Mouse (Mus musculus): ENCODE data around the gene Wipf2. TPM values are rescaled to one million over a fixed set of nuclear protein-coding genes. Genes with fewer than 3 reads are reported as not detected.

The Wipf2 gene
- total RNA-seq, 2 experiments from 2014 or later = 6.1 to 6.6 TPM

DNA sequence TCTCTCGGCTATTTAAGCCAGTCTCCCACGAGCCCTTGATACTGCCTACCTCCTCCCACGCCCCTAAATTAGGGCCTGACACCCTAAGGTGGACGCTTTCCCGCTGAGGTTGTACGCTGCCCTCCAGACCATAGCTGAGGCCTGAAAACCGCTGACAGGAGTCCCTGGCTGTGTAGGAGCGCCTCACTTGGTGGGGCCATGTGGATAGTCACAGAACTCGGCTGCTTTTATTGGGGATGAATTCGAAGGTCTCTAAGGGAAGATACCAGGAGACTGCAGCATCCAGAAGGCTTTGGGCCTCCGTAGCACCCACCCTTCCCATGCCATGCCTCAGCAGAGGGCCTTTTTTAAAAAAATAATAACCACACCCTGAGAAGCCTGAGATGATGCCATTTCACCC is 25.5 kb upstream of the Wipf2 start:
- H3K4me3 ChIP-seq = no peak overlapping the region
- no peak for DNase-seq
- no peak overlapping the region for H3K27ac ChIP-seq
- intact Hi-C loops (cut with DNase I) = no loop called here
- no peak for TF ChIP-seq CTCF (IDR thresholded peaks at IDR 0.05)

- no peak for DNase-seq
- intact Hi-C loops (cut with DNase I) = no loop called here
- Histone ChIP-seq H3K4me3 (no peak overlapping the region), H3K27ac (no peak overlapping the region)
- TF ChIP-seq CTCF (IDR thresholded peaks at IDR 0.05) = no peak
Observed at GRCm38 (mm10) chr11:98838512-98838911, 24.9 kb upstream of the Wipf2 start.

GRCm38 (mm10) chr11:98839402-98839801 is 24.0 kb upstream of the Wipf2 start:
- DNase-seq = peak; percentile 27
- TF ChIP-seq CTCF (IDR thresholded peaks at IDR 0.05) = no peak
- intact Hi-C loops (cut with DNase I) = no loop called here
- Histone ChIP-seq H3K27ac (no peak overlapping the region), H3K4me3 (no peak overlapping the region)

GRCm38 (mm10) chr11:98839897-98840296 is 23.5 kb upstream of the Wipf2 start:
- Histone ChIP-seq H3K4me3 (no peak overlapping the region), H3K27ac (no peak overlapping the region)
- DNase-seq = no peak
- no peak for TF ChIP-seq CTCF (IDR thresholded peaks at IDR 0.05)
- intact Hi-C loops (cut with DNase I) = no loop called here

DNA sequence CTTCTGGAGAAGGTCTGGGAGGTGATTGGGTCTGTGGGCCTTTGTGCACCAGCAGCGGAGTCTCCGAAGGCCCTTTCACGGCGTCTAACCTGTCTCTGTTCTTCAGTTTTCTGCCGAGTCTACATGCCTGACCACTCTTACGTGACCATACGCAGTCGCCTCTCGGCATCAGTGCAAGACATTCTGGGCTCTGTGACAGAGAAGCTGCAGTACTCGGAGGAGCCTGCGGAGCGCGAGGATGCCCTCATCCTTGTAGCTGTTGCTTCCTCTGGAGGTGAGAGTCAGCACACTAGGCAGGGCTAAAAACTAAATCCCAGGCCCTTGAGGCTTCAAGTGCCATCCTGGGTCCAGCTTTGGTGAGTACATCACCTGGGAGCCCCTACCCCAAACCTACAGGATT is 17.4 kb upstream of the Wipf2 start:
- DNase-seq = no peak
- Histone ChIP-seq H3K4me3 (no peak overlapping the region), H3K27ac (no peak overlapping the region)
- TF ChIP-seq CTCF (IDR thresholded peaks at IDR 0.05) = no peak
- intact Hi-C loops (cut with DNase I) = no loop called here

DNA sequence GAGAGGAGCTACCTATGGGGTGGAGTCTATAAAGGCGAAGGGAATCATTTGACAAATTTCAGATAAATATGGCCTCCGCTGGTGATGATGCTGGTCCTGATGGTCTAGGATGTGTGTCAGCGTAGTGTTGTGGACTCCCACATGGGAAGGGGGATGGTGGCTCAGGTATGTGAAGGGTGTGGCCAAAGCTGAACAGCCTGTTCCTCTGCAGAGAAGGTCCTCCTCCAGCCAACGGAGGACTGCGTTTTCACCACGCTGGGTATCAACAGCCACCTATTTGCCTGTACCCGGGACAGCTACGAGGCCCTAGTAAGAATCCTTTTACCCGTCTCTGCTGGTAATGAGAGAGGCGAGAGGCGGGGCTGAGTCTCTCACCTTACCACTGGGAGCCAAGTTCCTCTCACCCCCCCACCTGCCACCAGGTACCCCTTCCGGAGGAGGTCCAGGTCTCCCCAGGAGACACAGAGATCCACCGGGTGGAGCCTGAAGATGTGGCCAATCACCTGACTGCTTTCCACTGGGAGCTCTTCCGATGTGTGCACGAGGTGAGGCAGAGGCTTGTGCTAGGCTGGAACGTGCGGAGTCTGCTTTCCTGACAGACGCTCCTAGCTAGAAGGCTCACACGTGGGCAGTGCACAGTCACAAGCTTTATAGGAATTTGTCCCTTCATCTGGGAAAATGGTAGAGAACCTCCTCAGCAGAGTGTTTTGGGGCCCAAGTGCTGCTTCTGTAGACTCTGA is 16.4 kb upstream of the Wipf2 start:
- DNase-seq = no peak
- no peak for TF ChIP-seq CTCF (IDR thresholded peaks at IDR 0.05)
- intact Hi-C loops (cut with DNase I) = no loop called here
- Histone ChIP-seq H3K4me3 (no peak overlapping the region), H3K27ac (no peak overlapping the region)

DNA sequence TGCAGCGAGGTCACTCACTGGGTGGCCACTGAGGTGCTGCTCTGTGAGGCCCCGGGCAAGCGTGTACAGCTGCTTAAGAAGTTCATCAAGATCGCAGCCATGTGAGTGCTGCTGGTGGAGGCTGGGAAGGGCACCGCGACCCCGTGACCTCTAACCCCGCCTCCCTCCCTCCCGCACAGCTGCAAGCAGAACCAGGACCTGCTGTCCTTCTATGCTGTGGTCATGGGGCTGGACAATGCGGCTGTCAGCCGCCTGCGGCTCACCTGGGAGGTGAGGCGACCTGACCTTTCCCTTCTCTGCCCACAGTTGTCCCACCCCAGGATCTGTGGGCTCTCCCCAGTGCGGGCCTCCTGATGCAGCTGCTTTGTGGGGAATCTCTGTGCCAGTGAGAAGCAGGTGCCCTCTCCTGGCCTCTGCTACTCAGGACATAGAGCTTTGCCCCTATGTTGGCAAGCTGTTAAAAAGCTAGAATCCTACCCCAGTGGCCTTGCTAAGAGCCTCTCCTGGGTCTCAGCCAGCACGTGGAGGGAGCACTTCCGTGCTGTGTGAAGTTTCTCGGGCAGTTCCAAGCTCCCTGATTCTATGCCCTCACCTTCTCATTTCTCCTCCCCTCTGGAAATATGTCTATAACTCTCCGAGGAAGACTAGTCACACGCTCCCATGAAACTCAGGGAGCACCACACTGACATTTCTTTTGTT is 14.1 kb upstream of the Wipf2 start:
- Histone ChIP-seq H3K27ac (no peak overlapping the region), H3K4me3 (no peak overlapping the region)
- no peak for DNase-seq
- TF ChIP-seq CTCF (IDR thresholded peaks at IDR 0.05) = no peak
- intact Hi-C loops (cut with DNase I) = no loop called here

DNA sequence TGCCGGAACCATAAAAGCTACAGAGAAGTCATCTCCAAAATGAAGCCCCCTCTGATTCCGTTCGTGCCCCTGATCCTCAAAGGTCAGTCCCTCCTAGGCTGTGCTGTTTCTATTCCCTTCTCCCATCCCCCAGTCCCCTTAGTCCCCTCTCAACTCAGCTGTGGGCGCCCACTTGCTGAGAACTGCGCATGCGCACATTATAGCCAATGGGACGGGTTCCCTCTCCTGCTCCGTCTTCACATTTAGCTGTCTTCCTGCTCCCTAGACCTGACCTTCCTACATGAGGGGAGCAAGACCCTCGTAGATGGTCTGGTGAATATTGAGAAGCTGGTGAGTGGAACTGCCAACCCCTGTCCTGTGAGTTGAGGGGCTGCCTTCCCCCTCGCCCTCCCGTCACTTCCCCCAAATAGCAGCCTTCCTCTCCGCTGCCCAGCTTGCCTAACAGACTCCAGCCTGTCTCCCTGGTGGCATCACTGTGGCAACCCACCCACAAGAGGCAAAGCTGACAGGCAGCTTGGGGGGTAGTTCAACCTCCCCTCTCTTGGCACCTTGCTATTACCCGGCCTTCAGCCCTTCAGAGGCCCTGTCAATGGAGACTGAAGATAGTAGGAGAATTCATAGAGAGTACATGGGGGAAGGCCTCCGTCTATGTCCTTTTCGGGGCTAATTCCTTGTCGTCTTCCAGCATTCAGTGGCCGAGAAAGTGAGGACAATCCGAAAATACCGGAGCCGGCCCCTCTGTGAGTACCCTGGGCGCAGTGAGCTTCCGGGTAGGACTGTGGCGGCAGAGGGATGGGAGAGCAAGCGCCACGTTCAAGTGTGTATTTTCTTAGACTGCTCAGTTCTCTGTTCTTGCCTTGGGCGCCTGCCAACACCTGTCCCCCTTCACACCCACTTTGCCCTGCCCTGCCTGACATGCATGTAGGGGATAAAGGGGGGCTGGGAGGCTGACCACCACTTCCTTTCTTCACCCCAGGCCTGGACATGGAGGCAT is 13.0 kb upstream of the Wipf2 start:
- intact Hi-C loops (cut with DNase I) = no loop called here
- TF ChIP-seq CTCF (IDR thresholded peaks at IDR 0.05) = no peak

GRCm38 (mm10) chr11:98854116-98854515 is 9.3 kb upstream of the Wipf2 start:
- intact Hi-C loops (cut with DNase I) = no loop called here
- Histone ChIP-seq H3K27ac (no peak overlapping the region), H3K4me3 (no peak overlapping the region)
- TF ChIP-seq CTCF (IDR thresholded peaks at IDR 0.05) = peak; percentile 3; the same call in 1 of the 2 replicates
- DNase-seq = no peak

More for the DNA sequence above, 13.0 kb upstream of the Wipf2 start:
- no peak for DNase-seq
- Histone ChIP-seq H3K27ac (no peak overlapping the region), H3K4me3 (no peak overlapping the region)

DNA sequence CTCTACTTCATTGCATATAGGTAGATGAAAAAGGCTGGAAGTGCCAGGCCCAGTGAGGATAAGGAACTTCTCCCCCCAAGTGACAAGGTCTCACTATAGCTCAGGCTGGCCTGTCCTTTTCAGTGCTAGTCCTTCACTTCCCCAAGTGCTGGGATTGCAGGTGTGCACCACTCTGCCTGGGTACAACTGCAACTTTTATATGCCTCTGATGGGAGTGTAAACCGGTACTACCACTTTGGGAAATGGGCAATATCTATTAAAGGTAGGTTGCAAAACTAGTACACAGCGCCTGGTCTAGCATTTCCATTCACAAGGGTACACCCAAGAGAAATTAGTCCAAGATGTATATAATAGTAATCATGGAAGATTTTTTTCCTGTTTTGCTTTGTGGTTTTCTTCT is 8.8 kb upstream of the Wipf2 start:
- H3K27ac ChIP-seq = no peak overlapping the region
- intact Hi-C loops (cut with DNase I) = no loop called here

DNA sequence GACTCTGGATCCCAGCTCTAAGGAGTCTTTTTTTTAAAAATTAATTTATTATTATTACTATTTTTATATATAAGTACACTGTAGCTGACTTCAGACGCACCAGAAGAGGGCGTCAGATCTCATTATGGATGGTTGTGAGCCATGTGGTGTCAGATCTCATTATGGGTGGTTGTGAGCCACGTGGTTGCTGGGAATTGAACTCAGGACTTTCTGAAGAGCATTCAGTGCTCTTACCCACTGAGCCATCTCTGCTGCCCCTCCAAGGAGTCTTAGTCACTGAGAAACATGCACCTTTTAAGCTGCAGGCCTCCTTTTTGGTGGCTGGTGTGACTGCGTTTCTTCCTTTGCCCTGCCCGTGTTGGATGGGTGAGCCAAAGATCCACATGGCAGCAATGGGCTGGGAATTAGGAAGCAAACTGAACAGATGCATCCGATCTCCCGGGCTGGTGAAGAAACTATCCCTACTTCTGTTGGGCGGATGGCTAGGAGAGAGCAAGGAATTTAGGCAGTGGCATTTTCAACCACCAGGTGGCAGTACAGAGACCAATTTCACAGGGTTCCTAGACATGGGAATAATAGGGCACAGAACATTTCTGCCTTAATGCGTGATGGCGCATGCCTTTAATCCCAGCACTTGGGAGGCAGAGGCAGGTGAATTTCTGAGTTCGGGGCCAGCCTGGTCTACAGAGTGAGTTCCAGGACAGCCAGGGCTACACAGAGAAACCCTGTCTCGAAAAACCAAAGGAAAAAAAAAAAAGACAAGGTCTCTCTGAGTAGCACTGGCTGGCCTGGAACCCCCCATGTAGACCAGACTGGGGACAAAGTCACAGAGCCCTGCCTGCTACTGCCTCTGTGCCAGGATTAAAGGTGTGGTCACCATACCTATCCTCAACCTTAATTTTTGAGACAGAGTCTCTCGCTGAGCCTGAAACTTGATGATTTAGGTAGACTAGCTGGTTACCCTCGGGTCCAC is 4.4 kb upstream of the Wipf2 start:
- DNase-seq = peak; percentile 89
- intact Hi-C loops (cut with DNase I) = loop anchor here (1.0 kb wide), 1 partner anchor 49 kb away; no protein-coding TSS in a partner anchor
- peak; percentile 86 for TF ChIP-seq CTCF (IDR thresholded peaks at IDR 0.05)

More for the DNA sequence above, 8.8 kb upstream of the Wipf2 start:
- no peak overlapping the region for H3K4me3 ChIP-seq
- no peak for TF ChIP-seq CTCF (IDR thresholded peaks at IDR 0.05)
- DNase-seq = no peak

More for the DNA sequence above, 4.4 kb upstream of the Wipf2 start:
- Histone ChIP-seq H3K27ac (no peak overlapping the region), H3K4me3 (no peak overlapping the region)

Data from gastrocnemius, adult 2 months (tissue).